Mouse (Mus musculus) heart, postnatal 0 days (tissue): ENCODE results near the gene Galnt7.

ENCODE experiments used
- CTCF ChIP-seq: IDR thresholded peaks from 2 replicates; pipeline ENCODE4 v1.5.1; 2016; ENCODE audit warnings: antibody characterized with exemption, control low read depth, low read depth
- EP300 ChIP-seq: IDR thresholded peaks from 2 replicates; pipeline ENCODE4 v1.6.1; 2016; ENCODE audit warnings: antibody characterized with exemption, low read depth

- TF ChIP-seq CTCF: no peak
- no peak for TF ChIP-seq EP300
These were observed 50.8 kb downstream of the Galnt7 start for GRCm38 (mm10) chr8:57601987-57602418.
